10 mouse cellular contexts compared by ENCODE assay signal in the genomic region with DNA sequence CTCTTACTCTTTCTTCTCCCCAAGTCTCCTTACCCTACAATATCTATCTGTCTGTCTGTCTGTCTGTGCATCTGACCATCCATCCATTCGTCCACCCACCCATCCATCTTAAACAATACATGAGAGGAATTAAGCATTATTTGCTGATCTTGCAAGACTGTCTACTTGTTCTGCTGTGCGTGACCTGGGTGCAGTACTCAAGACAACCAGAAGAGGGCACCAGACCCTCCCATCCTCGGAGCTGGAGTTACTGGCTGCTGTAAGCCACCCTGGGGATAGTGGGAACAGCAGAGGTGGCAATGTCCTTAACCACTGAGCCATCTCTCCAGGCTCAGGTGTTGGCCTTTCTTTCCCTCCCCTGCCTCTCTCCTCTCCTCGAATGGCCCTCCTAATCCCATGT.
DNase-seq lines count a peak whose midpoint lies in the region; ATAC-seq and TF ChIP-seq lines count a peak whose summit lies in the region.
"Had no signal": no experiment of that assay in that cellular context is flagged by ENCODE, and none has a peak within 500 bp of the region (broad histone marks: within the 10 kb centered on the region; RNA-seq: fewer than 3 reads in every experiment).

No protein-coding gene starts in this region.

- H3K4me3 ChIP-seq in hindbrain, postnatal 0 days (ENCODE audit: low read length), result no peak overlapping the region
- no peak overlapping the region for H3K4me3 ChIP-seq in hindbrain, embryonic 16.5 days (ENCODE audit: low read length)
- H3K4me3 ChIP-seq in liver, postnatal 0 days (ENCODE audit: low read depth, low read length), result no peak overlapping the region
- no peak overlapping the region for H3K4me3 ChIP-seq in stomach, embryonic 16.5 days (replicated peaks; ENCODE audit: low read length)
- H3K4me3 ChIP-seq: erythroblast, embryonic 14.5 days; limb, embryonic 13.5 days had no signal

- H3K4me2 ChIP-seq in hindbrain, postnatal 0 days (ENCODE audit: low read depth, low read length), result no peak overlapping the region
- H3K4me2 ChIP-seq in hindbrain, embryonic 16.5 days (ENCODE audit: low read length), result no peak overlapping the region
- no peak overlapping the region for H3K4me2 ChIP-seq in liver, postnatal 0 days (ENCODE audit: low read depth, low read length)
- no peak overlapping the region for H3K4me2 ChIP-seq in stomach, embryonic 16.5 days (ENCODE audit: low read depth, low read length)
- H3K4me2 ChIP-seq: limb, embryonic 13.5 days had no signal

- DNase-seq in hindbrain, postnatal 0 days (ENCODE audit: low spot score), result peak; percentile 61
- DNase-seq in CD8-positive naive resting alpha-beta T cell, adult 2 months (ENCODE audit: low read depth in 2 of 2, low spot score in 2 of 2), result peak; percentile 14 to 21
- DNase-seq in adrenal gland, adult 18-20 months (ENCODE audit: low spot score in 2 of 2), result peak; percentile 26 to 47
- DNase-seq in gastrocnemius, postnatal 25 days, result peak; percentile 16
- peak; percentile 74 for DNase-seq in liver, postnatal 0 days
- DNase-seq in T-cell, adult 2 months (ENCODE audit: low spot score), result no peak

- H3K27me3 ChIP-seq in hindbrain, postnatal 0 days (ENCODE audit: insufficient read depth, low read length), result peaks cover 21% of the 10 kb centered on the region
- H3K27me3 ChIP-seq in hindbrain, embryonic 16.5 days (replicated peaks; ENCODE audit: control insufficient read depth, insufficient read depth, low read length), result peaks cover 27% of the 10 kb centered on the region
- peaks cover 31% of the 10 kb centered on the region for H3K27me3 ChIP-seq in liver, postnatal 0 days (ENCODE audit: insufficient read depth, low read length)
- H3K27me3 ChIP-seq in stomach, embryonic 16.5 days (ENCODE audit: control insufficient read depth, insufficient read depth, low read length), result peaks cover 15% of the 10 kb centered on the region

- ATAC-seq in hindbrain, postnatal 0 days, result no peak
- no peak for ATAC-seq in hindbrain, embryonic 16.5 days
- ATAC-seq in liver, postnatal 0 days, result no peak
- ATAC-seq in stomach, embryonic 16.5 days (ENCODE audit: insufficient read depth, low FRiP score), result no peak

- H3K9ac ChIP-seq in hindbrain, postnatal 0 days (replicated peaks; ENCODE audit: low read length), result no peak overlapping the region
- H3K9ac ChIP-seq in hindbrain, embryonic 16.5 days (ENCODE audit: low read depth, low read length), result no peak overlapping the region
- no peak overlapping the region for H3K9ac ChIP-seq in liver, postnatal 0 days (replicated peaks)
- H3K9ac ChIP-seq in stomach, embryonic 16.5 days (ENCODE audit: low read length), result no peak overlapping the region
- H3K9ac ChIP-seq: limb, embryonic 13.5 days had no signal

- no peaks in the 10 kb centered on the region for H3K36me3 ChIP-seq in hindbrain, postnatal 0 days (ENCODE audit: insufficient read depth, low read length)
- no peaks in the 10 kb centered on the region for H3K36me3 ChIP-seq in hindbrain, embryonic 16.5 days (ENCODE audit: control insufficient read depth, insufficient read depth, low read length)
- no peaks in the 10 kb centered on the region for H3K36me3 ChIP-seq in liver, postnatal 0 days (replicated peaks; ENCODE audit: insufficient read depth, low read length)
- H3K36me3 ChIP-seq in stomach, embryonic 16.5 days (ENCODE audit: control insufficient read depth, insufficient read depth, low read length), result no peaks in the 10 kb centered on the region
- H3K36me3 ChIP-seq: limb, embryonic 13.5 days had no signal

- TF ChIP-seq CTCF in hindbrain, postnatal 0 days (IDR thresholded peaks at IDR 0.05; ENCODE audit: low read depth), result peak; percentile 86
- peak; percentile 85 for TF ChIP-seq CTCF in liver, postnatal 0 days (IDR thresholded peaks at IDR 0.05; ENCODE audit: low read depth)

- no peak overlapping the region for H3K27ac ChIP-seq in hindbrain, postnatal 0 days
- H3K27ac ChIP-seq in hindbrain, embryonic 16.5 days (ENCODE audit: low read depth, low read length), result no peak overlapping the region
- H3K27ac ChIP-seq in liver, postnatal 0 days (ENCODE audit: low read depth), result no peak overlapping the region
- H3K27ac ChIP-seq in stomach, embryonic 16.5 days (ENCODE audit: low read length), result peak overlapping the region; percentile 68
- H3K27ac ChIP-seq: limb, embryonic 13.5 days had no signal

- WGBS in hindbrain, postnatal 0 days, result 57% methylated on average over 4 of the region's 4 CpGs
- WGBS in hindbrain, embryonic 16.5 days, result 55% methylated on average over 4 of the region's 4 CpGs
- WGBS in liver, postnatal 0 days (ENCODE audit: insufficient replicate concordance), result 48% methylated on average over 4 of the region's 4 CpGs
- WGBS in stomach, embryonic 16.5 days, result 52% methylated on average over 4 of the region's 4 CpGs

- 0 out of 2 replicates have a peak, but pooled peaks cover 3% of the 10 kb centered on the region for H3K9me3 ChIP-seq in hindbrain, postnatal 0 days (ENCODE audit: low read length)
- no peaks in the 10 kb centered on the region for H3K9me3 ChIP-seq in hindbrain, embryonic 16.5 days (ENCODE audit: control insufficient read depth, low read length)
- H3K9me3 ChIP-seq in liver, postnatal 0 days (ENCODE audit: low read length), result 0 out of 2 replicates have a peak, but pooled peaks cover 2% of the 10 kb centered on the region
- no peaks in the 10 kb centered on the region for H3K9me3 ChIP-seq in stomach, embryonic 16.5 days (replicated peaks; ENCODE audit: control insufficient read depth, low read length)

- no peak for TF ChIP-seq EP300 in liver, postnatal 0 days (IDR thresholded peaks at IDR 0.05; ENCODE audit: low read depth)

- no peaks in the 10 kb centered on the region for H3K4me1 ChIP-seq in hindbrain, postnatal 0 days (ENCODE audit: insufficient read depth, low read length)
- H3K4me1 ChIP-seq in hindbrain, embryonic 16.5 days (ENCODE audit: control insufficient read depth, insufficient read depth, low read depth, low read length), result peaks cover 6% of the 10 kb centered on the region
- no peaks in the 10 kb centered on the region for H3K4me1 ChIP-seq in liver, postnatal 0 days (ENCODE audit: insufficient read depth)
- H3K4me1 ChIP-seq in stomach, embryonic 16.5 days (ENCODE audit: control insufficient read depth, insufficient read depth, low read length), result peaks cover 47% of the 10 kb centered on the region
